Mouse (Mus musculus) T-helper 2 cell (primary cell): ENCODE measurements at regions not wholly inside any gene's neighbourhood (a gene's known extent, or its start where the extent isn't known, plus 50 kb on each side); places are given as distances from the start of the nearest gene placed in this dataset.

Experiments
- in situ Hi-C: fragments of 300-600 bp; cut with MboI, MseI; formaldehyde crosslinking; loops from one replicate; pipeline ENCODE4 v1.15.1; 2025; ENCODE audit warnings: high pct_unique_total_duplicates

- in situ Hi-C loops = no loop called here
These were observed 81.3 kb upstream of the Gm9887 start for GRCm38 (mm10) chr12:69453544-69453943.

GRCm38 (mm10) chr12:69452986-69453385 lies 80.7 kb upstream of the Gm9887 start:
- in situ Hi-C loops = no loop called here

GRCm38 (mm10) chr12:69451110-69451509 lies 78.9 kb upstream of the Gm9887 start:
- in situ Hi-C loops = no loop called here

GRCm38 (mm10) chr12:69447962-69448767 lies 75.9 kb upstream of the Gm9887 start:
- in situ Hi-C loops = no loop called here

GRCm38 (mm10) chr12:69447322-69447827 lies 75.1 kb upstream of the Gm9887 start:
- in situ Hi-C loops = no loop called here

- in situ Hi-C loops = no loop called here
These were observed 74.4 kb upstream of the Gm9887 start for GRCm38 (mm10) chr12:69446468-69447321.

GRCm38 (mm10) chr12:69446085-69446467 lies 73.8 kb upstream of the Gm9887 start:
- in situ Hi-C loops = no loop called here

GRCm38 (mm10) chr12:69442321-69442720 lies 70.1 kb upstream of the Gm9887 start:
- in situ Hi-C loops = no loop called here

- in situ Hi-C loops = no loop called here
These were observed 69.5 kb upstream of the Gm9887 start for GRCm38 (mm10) chr12:69441764-69442163.

- in situ Hi-C loops = no loop called here
These were observed 66.0 kb upstream of the Gm9887 start for GRCm38 (mm10) chr12:69438271-69438670.

- in situ Hi-C loops = no loop called here
These were observed 64.7 kb upstream of the Gm9887 start for GRCm38 (mm10) chr12:69436839-69437501.

- in situ Hi-C loops = no loop called here
These were observed 62.1 kb upstream of the Gm9887 start for GRCm38 (mm10) chr12:69434315-69434714.

GRCm38 (mm10) chr12:69432086-69432485 lies 59.8 kb upstream of the Gm9887 start:
- in situ Hi-C loops = no loop called here

- in situ Hi-C loops = no loop called here
These were observed 55.9 kb upstream of the Gm9887 start for GRCm38 (mm10) chr12:69428108-69428507.

GRCm38 (mm10) chr12:69425610-69426009 lies 53.4 kb upstream of the Gm9887 start:
- in situ Hi-C loops = no loop called here

GRCm38 (mm10) chr12:69424971-69425370 lies 52.7 kb upstream of the Gm9887 start:
- in situ Hi-C loops = no loop called here
